Comparison of ENCODE assay signal across 8 mouse cellular contexts in the genomic region with DNA sequence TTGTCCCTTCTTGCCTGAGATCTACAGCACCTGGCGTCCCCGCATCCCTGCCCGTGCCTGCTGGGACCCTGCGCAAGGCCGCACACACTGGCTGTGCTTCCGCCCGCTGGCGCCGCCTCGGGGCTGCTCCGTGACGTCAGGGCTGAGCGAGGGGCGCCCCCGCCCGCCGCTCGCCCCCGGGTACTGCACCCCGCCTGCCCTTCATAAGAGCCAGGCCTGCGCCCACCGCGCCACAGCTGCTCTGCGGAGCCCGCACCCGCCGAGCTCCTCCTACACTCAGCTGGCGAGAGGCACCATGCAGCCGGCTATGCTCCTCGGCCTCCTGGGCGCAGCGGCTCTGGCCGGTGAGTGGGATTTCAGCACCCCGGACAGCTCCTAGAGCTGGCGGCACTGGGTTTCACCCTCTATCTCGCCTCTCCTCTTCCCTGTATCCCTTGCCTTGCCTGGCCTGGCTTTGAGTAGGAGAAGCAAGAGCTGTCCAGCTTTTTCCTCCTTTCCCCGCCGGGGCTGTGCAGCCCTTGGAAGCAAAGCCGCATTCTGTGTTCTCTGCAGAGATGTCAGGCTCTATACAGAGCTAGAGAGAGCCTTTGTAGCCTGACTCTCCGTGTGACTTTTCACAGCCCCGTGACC. TPM values are rescaled to one million over a fixed set of nuclear protein-coding genes. Genes with fewer than 3 reads are reported as not detected.
DNase-seq lines count a peak whose midpoint lies in the region; ATAC-seq and TF ChIP-seq lines count a peak whose summit lies in the region.

No protein-coding gene starts in this region.

- H3K4me3 ChIP-seq in G1E (ENCODE audit: low read depth, low read length) = peak overlapping the region; percentile 35; the same call in 1 of the 2 replicates
- H3K4me3 ChIP-seq in hindbrain, embryonic 13.5 days = peak overlapping the region; percentile 63

- no peaks in the 10 kb centered on the region for H3K36me3 ChIP-seq in G1E (replicated peaks)
- H3K36me3 ChIP-seq in hindbrain, embryonic 13.5 days = 0 out of 2 replicates have a peak, but pooled peaks cover 6% of the 10 kb centered on the region

- no peak for TF ChIP-seq CTCF in G1E (IDR thresholded peaks at IDR 0.05; ENCODE audit: low read depth, low read length)

- H3K9ac ChIP-seq in hindbrain, embryonic 13.5 days = peak overlapping the region; percentile 89

- WGBS in hindbrain, embryonic 13.5 days = under 1% methylated on average over 41 of the region's 41 CpGs

- ATAC-seq in G1E (ENCODE audit: extremely low read depth, insufficient number of reproducible peaks, low FRiP score, poor library complexity, severe bottlenecking) = peak; percentile 71
- ATAC-seq in hindbrain, embryonic 13.5 days (ENCODE audit: low FRiP score) = peak; percentile 98

- peaks cover 8% of the 10 kb centered on the region; the same call in 1 of the 2 replicates for H3K27me3 ChIP-seq in G1E (ENCODE audit: insufficient read depth, low read length)
- H3K27me3 ChIP-seq in hindbrain, embryonic 13.5 days = no peaks in the 10 kb centered on the region

- peak overlapping the region; percentile 98 for H3K27ac ChIP-seq in hindbrain, embryonic 13.5 days

- H3K9me3 ChIP-seq in G1E (replicated peaks) = no peaks in the 10 kb centered on the region
- no peaks in the 10 kb centered on the region for H3K9me3 ChIP-seq in hindbrain, embryonic 13.5 days

- peak overlapping the region; percentile 62 for H3K4me2 ChIP-seq in hindbrain, embryonic 13.5 days

- peak; percentile 51 for DNase-seq in G1E (ENCODE audit: low spot score)
- peak; percentile 89 for DNase-seq in cerebellum, adult 9-10 months
- DNase-seq in frontal cortex, postnatal 25 days (ENCODE audit: low spot score in 2 of 2) = peak; percentile 68 to 80
- DNase-seq in layer of hippocampus, postnatal 25 days (ENCODE audit: extremely low spot score in 1 of 2, low spot score in 1 of 2) = peak; percentile 77 to 80
- peak; percentile 90 for DNase-seq in lung, postnatal 14 days
- peak; percentile 79 for DNase-seq in retina, postnatal 7 days (ENCODE audit: low read depth, low spot score)
- peak; percentile 75 for DNase-seq in urinary bladder, adult 2 months (ENCODE audit: low spot score)

- peaks cover 4% of the 10 kb centered on the region; the same call in 1 of the 2 replicates for H3K4me1 ChIP-seq in G1E (ENCODE audit: insufficient read depth, low read depth, low read length)
- peaks cover 28% of the 10 kb centered on the region for H3K4me1 ChIP-seq in hindbrain, embryonic 13.5 days (replicated peaks)

RNA-seq across cellular contexts. Expression of gene Chgb, which starts 0.5 kb away (rescaled TPM):
- total RNA-seq in G1E (2014; fragmentation: Nextera tagmentation) (not detected in 2 replicates), G1E (2017) (0.12 and 0.33 TPM in 2 replicates)
- polyA plus RNA-seq in G1E (2012) = 0.04 TPM in 1 of 2 replicates, not detected in the other
- 72.7 and 87.2 TPM in 2 replicates for polyA plus RNA-seq in hindbrain, embryonic 13.5 days (2015; fragmentation: Nextera tagmentation; extraction: Ambion mirVana)
- total RNA-seq in layer of hippocampus, postnatal 25 days (2021) = 100 to 1,000 TPM; 293 to 355 TPM
- polyA plus RNA-seq in urinary bladder, adult 2 months (2012; rRNA removed) = 0.19 and 0.27 TPM in 2 replicates

RNA-seq across cellular contexts. Expression of gene Trmt6, which starts 34.3 kb away (rescaled TPM):
- total RNA-seq in G1E (2014; fragmentation: Nextera tagmentation) = 26.0 and 42.0 TPM in 2 replicates
- 46.9 and 56.4 TPM in 2 replicates for total RNA-seq in G1E (2017)
- polyA plus RNA-seq in G1E (2012) = 7.3 and 9.9 TPM in 2 replicates
- 25.6 and 26.5 TPM in 2 replicates for polyA plus RNA-seq in hindbrain, embryonic 13.5 days (2015; fragmentation: Nextera tagmentation; extraction: Ambion mirVana)
- 10 to 100 TPM; 25.9 to 34.3 TPM for total RNA-seq in layer of hippocampus, postnatal 25 days (2021)
- polyA plus RNA-seq in urinary bladder, adult 2 months (2012; rRNA removed) = 15.8 and 16.3 TPM in 2 replicates

RNA-seq across cellular contexts. Expression of gene Mcm8, which starts 34.4 kb away (rescaled TPM):
- 35.7 and 36.5 TPM in 2 replicates for total RNA-seq in G1E (2014; fragmentation: Nextera tagmentation)
- 14.3 and 16.4 TPM in 2 replicates for total RNA-seq in G1E (2017)
- polyA plus RNA-seq in G1E (2012) = 2.6 and 3.2 TPM in 2 replicates
- 5.8 and 6.7 TPM in 2 replicates for polyA plus RNA-seq in hindbrain, embryonic 13.5 days (2015; fragmentation: Nextera tagmentation; extraction: Ambion mirVana)
- 1 to 10 TPM; 3.4 to 4.0 TPM for total RNA-seq in layer of hippocampus, postnatal 25 days (2021)
- polyA plus RNA-seq in urinary bladder, adult 2 months (2012; rRNA removed) = 2.7 and 2.8 TPM in 2 replicates

Comparison
In these comparisons a context has a peak if more than half of its experiments do, and no peak if none do; other contexts are left out.
1. Peak in every context shown above with its lines: DNase-seq, ATAC-seq, H3K4me3 ChIP-seq and H3K27ac ChIP-seq.
2. RNA of gene Chgb, which starts 0.5 kb away (polyA plus RNA-seq): 72.7 to 87.2 TPM in hindbrain, embryonic 13.5 days; 0.19 to 0.27 TPM in urinary bladder, adult 2 months and 0.04 TPM in G1E; every median in the first group is over 10 times any median in the second.